Comparison of ENCODE assay signal across 9 mouse cellular contexts in the genomic region with DNA sequence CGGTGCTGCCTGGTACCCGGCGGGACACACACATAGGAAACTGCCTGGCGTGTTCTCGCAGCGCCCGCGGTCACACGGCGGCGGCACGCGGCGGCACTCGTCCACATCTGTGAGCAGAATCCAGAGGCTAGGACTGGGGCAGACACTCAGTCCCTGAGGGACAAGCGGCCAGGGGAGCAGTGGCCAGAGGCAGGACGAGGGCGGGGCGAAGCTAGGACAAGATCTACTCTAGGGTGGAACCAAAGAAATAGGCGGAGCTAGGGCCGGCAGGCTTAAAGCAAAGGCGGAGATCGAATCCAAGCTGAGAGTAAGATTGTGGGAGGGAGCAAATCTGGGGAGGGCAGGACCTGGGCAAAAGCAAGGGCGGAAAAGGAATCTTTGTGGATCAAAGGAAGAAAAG. TPM values are rescaled to one million over a fixed set of nuclear protein-coding genes. Genes with fewer than 3 reads are reported as not detected.
DNase-seq lines count a peak whose midpoint lies in the region; ATAC-seq lines count a peak whose summit lies in the region.
"Had no signal": no experiment of that assay in that cellular context is flagged by ENCODE, and none has a peak within 500 bp of the region (broad histone marks: within the 10 kb centered on the region; RNA-seq: fewer than 3 reads in every experiment).

No protein-coding gene starts in this region.

- H3K27ac ChIP-seq in forebrain, embryonic 13.5 days, result no peak overlapping the region

- H3K9ac ChIP-seq in forebrain, embryonic 13.5 days, result peak overlapping the region; percentile 17

- peaks cover 73% of the 10 kb centered on the region for H3K27me3 ChIP-seq in forebrain, embryonic 13.5 days

- peak overlapping the region; percentile 22 for H3K4me3 ChIP-seq in forebrain, embryonic 13.5 days

- peaks cover 22% of the 10 kb centered on the region for H3K4me1 ChIP-seq in forebrain, embryonic 13.5 days

- intact Hi-C loops in heart, postnatal 25 days (cut with DNase I), result loop anchor here (5.0 kb wide), 1 partner anchor 33 kb away; no protein-coding TSS in a partner anchor
- intact Hi-C loops in left cerebral cortex, postnatal 36 days (cut with DNase I), result no loop called here

- peak; percentile 29; the same call in 1 of the 2 replicates for ATAC-seq in cerebellum, adult (ENCODE audit: insufficient number of reproducible peaks, low FRiP score, low TSS enrichment)
- 0 out of 2 replicates have a peak, but pooled peaks have one; percentile 39 for ATAC-seq in forebrain, embryonic 13.5 days

- no peaks in the 10 kb centered on the region for H3K9me3 ChIP-seq in forebrain, embryonic 13.5 days (replicated peaks)

- H3K4me2 ChIP-seq in forebrain, embryonic 13.5 days, result peak overlapping the region; percentile 41

- no peaks in the 10 kb centered on the region for H3K36me3 ChIP-seq in forebrain, embryonic 13.5 days (ENCODE audit: poor library complexity, severe bottlenecking)

- no peak for DNase-seq in cerebellum, postnatal 4 days (ENCODE audit: low spot score in 2 of 2)
- peak; percentile 81 for DNase-seq in heart, postnatal 25 days (ENCODE audit: low spot score)
- peak; percentile 84 to 89 for DNase-seq in kidney, postnatal 4 days
- peak; percentile 57 for DNase-seq in mesoderm, embryonic 11.5 days (ENCODE audit: low read depth, low spot score)
- peak; percentile 82 for DNase-seq in urinary bladder, postnatal 14 days (ENCODE audit: low spot score)
- no peak for DNase-seq in left cerebral cortex, postnatal 36 days (ENCODE audit: low spot score in 2 of 2)

- 2% methylated on average over 24 of the region's 24 CpGs for WGBS in forebrain, embryonic 13.5 days

RNA-seq across cellular contexts. Expression of gene Ltbp4, which starts 11.8 kb away (rescaled TPM):
- polyA plus RNA-seq in forebrain, embryonic 13.5 days (2015; fragmentation: Nextera tagmentation; extraction: Ambion mirVana), result 10.5 and 13.4 TPM in 2 replicates
- total RNA-seq in heart, postnatal 25 days (2021), result 100 to 1,000 TPM; 210 to 247 TPM
- total RNA-seq in left cerebral cortex, postnatal 36 days (2021), result 10 to 100 TPM; 36.3 to 50.7 TPM
- total RNA-seq: hematopoietic stem cell, adult 5-6 weeks had no signal

RNA-seq across cellular contexts. Expression of gene Shkbp1, which starts 30.1 kb away (rescaled TPM):
- 85.4 and 89.3 TPM in 2 replicates for polyA plus RNA-seq in forebrain, embryonic 13.5 days (2015; fragmentation: Nextera tagmentation; extraction: Ambion mirVana)
- 1 to 10 TPM; 6.4 to 8.2 TPM for total RNA-seq in heart, postnatal 25 days (2021)
- total RNA-seq in left cerebral cortex, postnatal 36 days (2021), result 10 to 100 TPM; 12.4 to 35.7 TPM

RNA-seq across cellular contexts. Expression of gene Gm20479, which starts 31.5 kb away (rescaled TPM):
- polyA plus RNA-seq in forebrain, embryonic 13.5 days (2015; fragmentation: Nextera tagmentation; extraction: Ambion mirVana), result 0.62 TPM in 1 of 2 replicates, not detected in the other
- total RNA-seq in heart, postnatal 25 days (2021), result not detected
- not detected for total RNA-seq in left cerebral cortex, postnatal 36 days (2021)
- total RNA-seq: hematopoietic stem cell, adult 5-6 weeks had no signal

Comparison
In these comparisons a context has a peak if more than half of its experiments do, and no peak if none do; other contexts are left out.
1. DNase-seq: peak in heart, postnatal 25 days (single experiment), kidney, postnatal 4 days (2 of 2), mesoderm, embryonic 11.5 days (single experiment) and urinary bladder, postnatal 14 days (single experiment); none in cerebellum, postnatal 4 days (0 of 2) and left cerebral cortex, postnatal 36 days (0 of 2).
2. RNA of gene Ltbp4, which starts 11.8 kb away (total RNA-seq): 210 to 247 TPM in heart, postnatal 25 days; 36.3 to 50.7 TPM in left cerebral cortex, postnatal 36 days; every median in the first group is over 4 times any median in the second.